Mouse (Mus musculus) B cell, adult 67 days (primary cell): ENCODE data around the gene Fpr-rs4. TPM values are rescaled to one million over a fixed set of nuclear protein-coding genes. Genes with fewer than 3 reads are reported as not detected.

Experiments used
- total RNA-seq, 2 experiments: library from RNA; stranded (reverse); gene quantifications; 4 replicates each; pipeline ENCODE4 v1.2.4; 2023

The Fpr-rs4 gene
- not detected for total RNA-seq

GRCm38 (mm10) chr17:18021433-18021832 is at the start of gene Fpr-rs4:
Gene Fpr-rs4 (plus strand): TSS chr17:18021733.

GRCm38 (mm10) chr17:18049124-18049523 is 27.6 kb downstream of the Fpr-rs4 start, which contains the start of gene Vmn2r124:
Gene Vmn2r124 (plus strand): TSS chr17:18049424.

Other genes with a start within 250 kb of the Fpr-rs4 start
- gene Spaca6, start 194.6 kb upstream of the Fpr-rs4 start, total RNA-seq: 1 to 10 TPM; 1.2 to 3.2 TPM
- not detected for gene Has1, start 166.5 kb upstream of the Fpr-rs4 start, total RNA-seq
- not detected for gene Fpr1, start 137.8 kb upstream of the Fpr-rs4 start, total RNA-seq
- gene Fpr2, start 133.9 kb upstream of the Fpr-rs4 start, total RNA-seq: not detected
- not detected for gene Fpr3, start 133.9 kb upstream of the Fpr-rs4 start, total RNA-seq
- not detected for gene Vmn2r124, start 27.7 kb downstream of the Fpr-rs4 start, total RNA-seq
- gene Vmn2r91, start 63.3 kb downstream of the Fpr-rs4 start, total RNA-seq: not detected
- gene Vmn2r92, start 130.2 kb downstream of the Fpr-rs4 start, total RNA-seq: not detected